Mouse (Mus musculus) midbrain, embryonic 12.5 days (tissue): ENCODE results near the gene Asxl1. TPM values are rescaled to one million over a fixed set of nuclear protein-coding genes. Genes with fewer than 3 reads are reported as not detected.
A peak's percentile ranks its signal among the peaks of the same experiment; 100 is the strongest.

ENCODE experiments used
- ATAC-seq: fragments of 200-750 bp; cut with Nextera tagmentation; 2 replicates; pipeline ENCODE4 v1.8.0; 2017; ENCODE audit warnings: low read depth, moderate TSS enrichment, moderate library complexity; ENCODE audit not compliant: low FRiP score
- H3K27ac ChIP-seq: fragments of 300-500 bp; sonication (generic); replicated peaks from 2 replicates; pipeline ENCODE4 v1.5.1; 2016; ENCODE audit warnings: mild to moderate bottlenecking
- H3K27me3 ChIP-seq: fragments of 300-500 bp; sonication (generic); 2 replicates; pipeline ENCODE4 v1.6.1; 2016; ENCODE audit warnings: mild to moderate bottlenecking
- H3K36me3 ChIP-seq: fragments of 300-500 bp; sonication (generic); 2 replicates; pipeline ENCODE4 v1.6.1; 2016
- H3K4me1 ChIP-seq: fragments of 300-500 bp; sonication (generic); 2 replicates; pipeline ENCODE4 v1.6.1; 2016
- H3K4me2 ChIP-seq: fragments of 300-500 bp; sonication (generic); replicated peaks from 2 replicates; pipeline ENCODE4 v1.6.1; 2016; ENCODE audit warnings: mild to moderate bottlenecking, moderate library complexity
- H3K4me3 ChIP-seq: fragments of 300-500 bp; sonication (generic); 2 replicates; pipeline ENCODE4 v1.5.1; 2016; ENCODE audit warnings: mild to moderate bottlenecking
- H3K9ac ChIP-seq: fragments of 300-500 bp; sonication (generic); replicated peaks from 2 replicates; pipeline ENCODE4 v1.6.1; 2016; ENCODE audit warnings: mild to moderate bottlenecking, moderate library complexity
- H3K9me3 ChIP-seq: fragments of 300-500 bp; sonication (generic); 2 replicates; pipeline ENCODE4 v1.6.1; 2016; ENCODE audit warnings: mild to moderate bottlenecking
- WGBS: fragments of 180-500 bp; shearing (Covaris S2); methylation state at CpG from one replicate; pipeline ENCODE4 v1.1.7; 2016; 5-methylcytosine and 5-hydroxymethylcytosine counted together
- polyA plus RNA-seq: library from polyadenylated mRNA; unstranded; fragments of >200 nt; fragmentation: Nextera tagmentation; extraction: Ambion mirVana; gene quantifications from 2 replicates; pipeline ENCODE4 v1.2.1, GENCODE M21; 2016

The Asxl1 gene
- polyA plus RNA-seq, 1 experiment from 2014 or later, result 18.2 TPM

- no peak for ATAC-seq
- Histone ChIP-seq H3K9ac (no peak overlapping the region), H3K27me3 (no peaks in the 10 kb centered on the region), H3K4me2 (no peak overlapping the region), H3K4me1 (no peaks in the 10 kb centered on the region), H3K9me3 (no peaks in the 10 kb centered on the region), H3K27ac (no peak overlapping the region), H3K4me3 (no peak overlapping the region), H3K36me3 (peaks cover 60% of the 10 kb centered on the region)
- 96% methylated on average over 2 of the region's 2 CpGs for WGBS
Measured at GRCm38 (mm10) chr2:153389831-153390230, 44.2 kb downstream of the Asxl1 start.

- Histone ChIP-seq H3K27ac (no peak overlapping the region), H3K4me1 (no peaks in the 10 kb centered on the region), H3K36me3 (peaks cover 73% of the 10 kb centered on the region), H3K27me3 (no peaks in the 10 kb centered on the region), H3K9ac (no peak overlapping the region), H3K9me3 (no peaks in the 10 kb centered on the region), H3K4me3 (no peak overlapping the region), H3K4me2 (no peak overlapping the region)
- no peak for ATAC-seq
- 94% methylated on average over 10 of the region's 10 CpGs for WGBS
Measured at GRCm38 (mm10) chr2:153393045-153393444, 47.4 kb downstream of the Asxl1 start.

DNA sequence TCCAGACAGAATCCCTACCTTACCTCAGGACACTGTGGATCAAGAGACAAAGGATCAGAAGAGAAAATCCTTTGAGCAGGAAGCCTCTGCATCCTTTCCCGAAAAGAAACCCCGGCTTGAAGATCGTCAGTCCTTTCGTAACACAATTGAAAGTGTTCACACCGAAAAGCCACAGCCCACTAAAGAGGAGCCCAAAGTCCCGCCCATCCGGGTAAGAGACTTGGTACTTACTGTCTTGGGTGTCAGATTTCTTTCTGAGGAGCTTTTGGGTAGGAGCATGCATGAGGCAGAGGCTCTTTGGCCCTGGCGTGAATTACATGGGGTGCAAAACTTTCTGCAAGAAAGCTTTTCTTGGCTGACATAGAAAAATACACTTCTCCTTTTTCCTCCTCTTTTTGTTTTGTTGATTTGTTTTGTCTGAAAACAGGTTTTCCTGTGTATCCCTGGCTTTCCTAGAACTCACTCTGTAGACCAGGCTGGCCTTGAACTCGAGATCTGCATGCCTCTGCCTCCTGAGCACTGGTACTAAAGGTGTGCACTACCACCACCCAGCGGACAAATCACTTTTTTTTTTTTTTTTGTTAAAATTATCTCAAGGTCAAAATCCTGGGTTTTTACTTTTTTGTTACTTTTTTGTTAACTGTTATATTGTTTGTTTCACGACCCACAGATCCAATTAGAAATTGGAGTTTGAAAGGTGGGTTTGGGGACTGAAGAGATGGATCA, 52.3 kb downstream of the Asxl1 start:
- ATAC-seq, result no peak
- Histone ChIP-seq H3K4me2 (no peak overlapping the region), H3K4me3 (no peak overlapping the region), H3K9ac (no peak overlapping the region), H3K9me3 (no peaks in the 10 kb centered on the region), H3K27ac (no peak overlapping the region), H3K36me3 (peaks cover 97% of the 10 kb centered on the region), H3K4me1 (no peaks in the 10 kb centered on the region), H3K27me3 (no peaks in the 10 kb centered on the region)
- whole genome bisulfite sequencing, result 94% methylated on average over 11 of the region's 11 CpGs

DNA sequence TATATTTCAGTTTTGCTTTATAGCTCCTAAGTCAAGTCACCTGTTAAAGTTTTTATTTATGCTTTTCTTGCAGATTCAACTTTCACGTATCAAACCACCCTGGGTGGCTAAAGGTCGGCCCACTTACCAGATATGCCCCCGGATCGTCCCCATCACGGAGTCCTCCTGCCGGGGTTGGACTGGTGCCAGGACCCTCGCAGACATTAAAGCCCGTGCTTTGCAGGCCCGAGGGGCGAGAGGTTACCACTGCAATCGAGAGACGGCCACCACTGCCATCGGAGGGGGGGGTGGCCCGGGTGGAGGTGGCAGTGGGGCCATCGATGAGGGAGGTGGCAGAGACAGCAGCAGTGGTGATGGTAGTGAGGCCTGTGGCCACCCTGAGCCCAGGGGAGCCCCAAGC, 53.5 kb downstream of the Asxl1 start:
- no peak overlapping the region for H3K27ac ChIP-seq
- H3K36me3 ChIP-seq, result peaks cover 89% of the 10 kb centered on the region
- 91% methylated on average over 15 of the region's 15 CpGs for WGBS

GRCm38 (mm10) chr2:153404062-153404461, 58.4 kb downstream of the Asxl1 start:
- ATAC-seq, result no peak
- no peaks in the 10 kb centered on the region for H3K9me3 ChIP-seq
- 90% methylated on average over 3 of the region's 3 CpGs for WGBS
- H3K4me3 ChIP-seq, result no peak overlapping the region
- no peaks in the 10 kb centered on the region for H3K27me3 ChIP-seq
- no peaks in the 10 kb centered on the region for H3K4me1 ChIP-seq
- H3K4me2 ChIP-seq, result no peak overlapping the region
- H3K9ac ChIP-seq, result no peak overlapping the region
- no peak overlapping the region for H3K27ac ChIP-seq
- peaks cover 65% of the 10 kb centered on the region for H3K36me3 ChIP-seq

More for the DNA sequence above, 53.5 kb downstream of the Asxl1 start:
- H3K9me3 ChIP-seq, result no peaks in the 10 kb centered on the region
- no peaks in the 10 kb centered on the region for H3K27me3 ChIP-seq
- no peak for ATAC-seq
- H3K4me3 ChIP-seq, result no peak overlapping the region
- no peak overlapping the region for H3K9ac ChIP-seq
- H3K4me1 ChIP-seq, result no peaks in the 10 kb centered on the region
- no peak overlapping the region for H3K4me2 ChIP-seq

GRCm38 (mm10) chr2:153404882-153405281, 59.3 kb downstream of the Asxl1 start:
- Histone ChIP-seq H3K27ac (no peak overlapping the region), H3K9me3 (no peaks in the 10 kb centered on the region), H3K4me2 (no peak overlapping the region), H3K27me3 (no peaks in the 10 kb centered on the region), H3K4me1 (no peaks in the 10 kb centered on the region), H3K36me3 (peaks cover 65% of the 10 kb centered on the region), H3K9ac (no peak overlapping the region), H3K4me3 (no peak overlapping the region)
- 92% methylated on average over 3 of the region's 3 CpGs for WGBS
- no peak for ATAC-seq

DNA sequence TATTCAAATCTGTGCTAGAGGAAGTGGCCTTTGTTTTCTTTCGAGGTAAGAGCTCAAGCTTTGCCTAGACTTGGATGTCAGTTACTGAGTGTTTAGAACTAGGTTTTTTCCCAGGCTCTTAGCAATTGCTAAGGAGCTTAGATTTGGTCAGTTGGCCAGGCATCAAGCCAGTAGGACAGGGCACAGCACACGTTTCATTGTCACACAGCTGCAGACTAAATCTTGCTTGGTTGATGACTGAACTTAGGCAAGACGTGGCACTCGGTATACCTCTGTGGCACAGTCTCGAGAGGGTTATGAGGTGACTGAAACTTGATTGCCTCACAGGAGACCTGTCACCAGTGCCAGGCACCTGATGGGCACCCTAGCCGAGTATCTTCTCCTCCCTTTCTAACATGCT, 61.3 kb downstream of the Asxl1 start:
- no peaks in the 10 kb centered on the region for H3K4me1 ChIP-seq
- 81% methylated on average over 6 of the region's 6 CpGs for WGBS
- peaks cover 65% of the 10 kb centered on the region for H3K36me3 ChIP-seq
- no peaks in the 10 kb centered on the region for H3K9me3 ChIP-seq
- no peak overlapping the region; the same call in 1 of the 2 replicates for H3K27ac ChIP-seq
- H3K9ac ChIP-seq, result no peak overlapping the region
- no peaks in the 10 kb centered on the region for H3K27me3 ChIP-seq
- H3K4me3 ChIP-seq, result no peak overlapping the region
- ATAC-seq, result no peak
- H3K4me2 ChIP-seq, result no peak overlapping the region

- Histone ChIP-seq H3K4me2 (no peak overlapping the region), H3K9ac (no peak overlapping the region), H3K36me3 (peaks cover 73% of the 10 kb centered on the region), H3K27ac (no peak overlapping the region), H3K4me1 (no peaks in the 10 kb centered on the region), H3K4me3 (no peak overlapping the region), H3K9me3 (no peaks in the 10 kb centered on the region), H3K27me3 (no peaks in the 10 kb centered on the region)
- WGBS, result 86% methylated on average over 3 of the region's 3 CpGs
- no peak for ATAC-seq
Measured at GRCm38 (mm10) chr2:153408971-153409370, 63.3 kb downstream of the Asxl1 start.

DNA sequence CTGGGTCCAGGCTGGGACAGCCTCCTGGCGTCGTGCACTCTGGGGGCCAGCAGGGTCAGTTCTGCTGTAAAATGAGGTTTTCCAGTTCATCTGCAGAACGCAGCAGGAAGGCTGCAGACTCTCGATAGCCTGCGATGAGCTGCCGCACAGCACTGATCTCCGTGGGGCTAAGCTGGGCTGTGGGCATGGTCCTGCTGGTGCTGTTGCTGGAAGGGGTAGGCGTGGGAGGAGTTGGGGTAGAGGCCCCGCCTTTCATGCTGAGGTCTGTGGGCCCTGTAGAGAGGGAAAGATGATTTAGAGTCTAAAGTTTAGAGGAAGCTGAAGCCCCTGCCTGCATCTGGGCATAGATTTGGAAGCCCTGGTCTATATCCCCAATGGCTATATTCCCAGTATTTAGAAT, 65.9 kb downstream of the Asxl1 start:
- no peak overlapping the region for H3K27ac ChIP-seq
- 75% methylated on average over 9 of the region's 9 CpGs for WGBS

GRCm38 (mm10) chr2:153412563-153412962, 66.9 kb downstream of the Asxl1 start:
- ATAC-seq, result no peak
- Histone ChIP-seq H3K4me1 (no peaks in the 10 kb centered on the region), H3K9ac (no peak overlapping the region), H3K27me3 (no peaks in the 10 kb centered on the region), H3K4me3 (no peak overlapping the region), H3K36me3 (peaks cover 88% of the 10 kb centered on the region), H3K9me3 (no peaks in the 10 kb centered on the region), H3K27ac (peak overlapping the region; percentile 25; the same call in 1 of the 2 replicates), H3K4me2 (no peak overlapping the region)
- WGBS, result 67% methylated on average over 6 of the region's 6 CpGs

More for the DNA sequence above, 65.9 kb downstream of the Asxl1 start:
- H3K4me1 ChIP-seq, result no peaks in the 10 kb centered on the region
- no peak for ATAC-seq
- peaks cover 85% of the 10 kb centered on the region for H3K36me3 ChIP-seq
- no peak overlapping the region for H3K4me2 ChIP-seq
- H3K27me3 ChIP-seq, result no peaks in the 10 kb centered on the region
- no peaks in the 10 kb centered on the region for H3K9me3 ChIP-seq
- H3K9ac ChIP-seq, result no peak overlapping the region
- no peak overlapping the region for H3K4me3 ChIP-seq

GRCm38 (mm10) chr2:153414607-153415006, 69.0 kb downstream of the Asxl1 start:
- H3K9ac ChIP-seq, result no peak overlapping the region
- H3K4me1 ChIP-seq, result no peaks in the 10 kb centered on the region
- H3K4me3 ChIP-seq, result no peak overlapping the region
- H3K36me3 ChIP-seq, result peaks cover 95% of the 10 kb centered on the region
- H3K4me2 ChIP-seq, result no peak overlapping the region
- no peak overlapping the region for H3K27ac ChIP-seq
- H3K9me3 ChIP-seq, result no peaks in the 10 kb centered on the region
- no peaks in the 10 kb centered on the region for H3K27me3 ChIP-seq
- WGBS, result 52% methylated on average over 2 of the region's 2 CpGs
- no peak for ATAC-seq

DNA sequence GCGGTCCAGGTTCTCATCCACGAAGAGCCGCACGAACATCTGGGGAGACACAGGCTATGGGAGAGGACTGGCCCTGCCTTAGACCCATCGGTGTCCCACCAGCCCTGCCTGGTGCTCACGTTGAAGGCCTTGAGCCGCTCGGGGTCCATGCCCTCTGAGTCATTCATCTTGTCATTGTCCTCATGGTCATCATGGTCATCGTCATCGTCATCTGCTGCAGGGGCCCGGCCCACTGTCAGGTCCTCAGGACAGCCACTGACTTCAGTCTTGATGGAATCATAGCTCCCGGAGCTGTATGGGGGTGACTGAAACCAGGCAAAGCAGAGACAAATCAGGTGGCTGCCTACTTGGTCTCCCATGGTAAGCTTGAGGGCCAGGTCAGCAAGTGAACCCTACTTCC, 72.2 kb downstream of the Asxl1 start:
- Histone ChIP-seq H3K4me3 (no peak overlapping the region), H3K27me3 (no peaks in the 10 kb centered on the region), H3K9ac (no peak overlapping the region), H3K4me2 (no peak overlapping the region), H3K27ac (no peak overlapping the region), H3K4me1 (peaks cover 11% of the 10 kb centered on the region), H3K36me3 (peaks cover 76% of the 10 kb centered on the region), H3K9me3 (no peaks in the 10 kb centered on the region)
- ATAC-seq, result no peak
- 97% methylated on average over 12 of the region's 12 CpGs for WGBS

DNA sequence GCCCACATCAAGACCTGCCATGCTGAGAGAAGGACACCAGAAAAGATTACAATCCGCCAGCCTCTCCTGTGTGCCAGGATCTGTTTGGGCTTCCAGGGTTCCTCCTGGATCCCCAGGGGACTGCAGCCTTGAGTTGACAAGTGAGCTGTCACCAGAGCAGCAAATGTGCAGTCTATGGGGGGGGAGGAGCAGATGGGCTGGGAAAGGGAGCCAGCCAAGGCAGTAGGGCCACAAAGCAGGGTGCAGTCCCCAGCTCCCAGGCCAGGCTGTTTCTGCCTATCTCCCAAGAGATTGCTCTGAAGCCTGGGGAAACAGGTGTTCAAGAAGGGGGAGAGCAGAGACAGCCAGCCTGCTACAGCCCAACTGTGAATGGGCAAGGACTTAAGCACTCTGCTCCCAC, 72.8 kb downstream of the Asxl1 start:
- Histone ChIP-seq H3K4me2 (no peak overlapping the region), H3K9ac (no peak overlapping the region), H3K4me1 (peaks cover 16% of the 10 kb centered on the region), H3K9me3 (no peaks in the 10 kb centered on the region), H3K36me3 (peaks cover 71% of the 10 kb centered on the region), H3K4me3 (no peak overlapping the region), H3K27ac (no peak overlapping the region), H3K27me3 (no peaks in the 10 kb centered on the region)
- 92% methylated on average over 1 of the region's 1 CpGs for WGBS
- ATAC-seq, result no peak
